Mouse (Mus musculus) lung, postnatal 36 days (tissue): ENCODE data around the gene Raver1.
"Not testable (repeated sequence)": the region's sequence is repeated elsewhere in the genome, so short reads cannot be mapped to it uniquely, and the experiment has no call there.

Source experiments
- DNase-seq: peaks from one replicate; pipeline ENCODE4 v3.0.0; 2022; ENCODE audit warnings: mixed read lengths

Raver1 gene

GRCm38 (mm10) chr9:21105760-21106564 is 14.2 kb upstream of the Raver1 start:
- DNase-seq, result no peak

- DNase-seq, result no peak
These were observed 13.0 kb upstream of the Raver1 start for GRCm38 (mm10) chr9:21104814-21105213.

GRCm38 (mm10) chr9:21102076-21102475 is 10.3 kb upstream of the Raver1 start:
- no peak for DNase-seq

- DNase-seq, result no peak
These were observed 8.8 kb upstream of the Raver1 start for GRCm38 (mm10) chr9:21100447-21101161.

GRCm38 (mm10) chr9:21097793-21098192 is 6.0 kb upstream of the Raver1 start:
- no peak for DNase-seq

- no peak for DNase-seq
These were observed 4.2 kb upstream of the Raver1 start for GRCm38 (mm10) chr9:21095958-21096357.

- no peak for DNase-seq
These were observed 1.6 kb upstream of the Raver1 start for GRCm38 (mm10) chr9:21093423-21093822.

GRCm38 (mm10) chr9:21090972-21091706 is 669 bp downstream of the Raver1 start:
- no peak for DNase-seq

GRCm38 (mm10) chr9:21090537-21090936 is 1.3 kb downstream of the Raver1 start:
- DNase-seq, result no peak

GRCm38 (mm10) chr9:21083324-21083723 is 8.5 kb downstream of the Raver1 start:
- DNase-seq, result no peak

GRCm38 (mm10) chr9:21081127-21081526 is 10.7 kb downstream of the Raver1 start:
- no peak for DNase-seq

GRCm38 (mm10) chr9:21075625-21076024 is 16.2 kb downstream of the Raver1 start:
- no peak for DNase-seq

GRCm38 (mm10) chr9:21074173-21074572 is 17.6 kb downstream of the Raver1 start:
- DNase-seq, result no peak

GRCm38 (mm10) chr9:21073044-21073840 is 18.6 kb downstream of the Raver1 start, which contains the start of the genes Gm49373 and Fdx1l:
Gm49373 (minus strand) TSS chr9:21073096.
Fdx1l (minus strand) TSS chr9:21073614.
- DNase-seq, result peak; percentile 95

- no peak for DNase-seq
These were observed 19.2 kb downstream of the Raver1 start for GRCm38 (mm10) chr9:21072641-21073040.

- no peak for DNase-seq
These were observed 24.7 kb downstream of the Raver1 start, which contains the start of gene Zglp1 for GRCm38 (mm10) chr9:21067006-21067684. Zglp1 (minus strand) TSS chr9:21067093.

GRCm38 (mm10) chr9:21062928-21063327 is 28.9 kb downstream of the Raver1 start:
- DNase-seq, result no peak

GRCm38 (mm10) chr9:21051578-21051977 is 40.2 kb downstream of the Raver1 start:
- no peak for DNase-seq

- no peak for DNase-seq
These were observed 46.6 kb downstream of the Raver1 start for GRCm38 (mm10) chr9:21045235-21045634.

GRCm38 (mm10) chr9:21044785-21045184 is 47.0 kb downstream of the Raver1 start:
- DNase-seq, result not testable (repeated sequence)

GRCm38 (mm10) chr9:21043563-21043962 is 48.2 kb downstream of the Raver1 start:
- DNase-seq, result no peak

- DNase-seq, result no peak
These were observed 50.5 kb downstream of the Raver1 start for GRCm38 (mm10) chr9:21041308-21041707.
